Mouse (Mus musculus) forebrain, embryonic 12.5 days (tissue): ENCODE data around the gene Wsb1. TPM values are rescaled to one million over a fixed set of nuclear protein-coding genes. Genes with fewer than 3 reads are reported as not detected.

Experiments
- ATAC-seq: fragments of 200-750 bp; cut with Nextera tagmentation; 2 replicates; pipeline ENCODE4 v1.8.0; 2017; ENCODE audit warnings: moderate TSS enrichment; ENCODE audit not compliant: low FRiP score
- H3K27ac ChIP-seq: fragments of 300-500 bp; sonication (generic); 2 replicates; pipeline ENCODE4 v1.5.1; 2016; ENCODE audit warnings: mild to moderate bottlenecking
- H3K27me3 ChIP-seq: fragments of 300-500 bp; sonication (generic); 2 replicates; pipeline ENCODE4 v1.6.1; 2016; ENCODE audit warnings: mild to moderate bottlenecking
- H3K36me3 ChIP-seq: fragments of 300-500 bp; sonication (generic); replicated peaks from 2 replicates; pipeline ENCODE4 v1.6.1; 2016; ENCODE audit warnings: mild to moderate bottlenecking
- H3K4me1 ChIP-seq: fragments of 300-500 bp; sonication (generic); 2 replicates; pipeline ENCODE4 v1.6.1; 2016
- H3K4me2 ChIP-seq: fragments of 300-500 bp; sonication (generic); 2 replicates; pipeline ENCODE4 v1.6.1; 2016; ENCODE audit warnings: mild to moderate bottlenecking, moderate library complexity
- H3K4me3 ChIP-seq: fragments of 300-500 bp; sonication (generic); replicated peaks from 2 replicates; pipeline ENCODE4 v1.5.1; 2016; ENCODE audit warnings: mild to moderate bottlenecking
- H3K9ac ChIP-seq: fragments of 300-500 bp; sonication (generic); 2 replicates; pipeline ENCODE4 v1.6.1; 2016; ENCODE audit warnings: mild to moderate bottlenecking
- H3K9me3 ChIP-seq: fragments of 300-500 bp; sonication (generic); 2 replicates; pipeline ENCODE4 v1.6.1; 2016
- WGBS: fragments of 180-500 bp; shearing (Covaris S2); methylation state at CpG from one replicate; pipeline ENCODE4 v1.1.7; 2016; 5-methylcytosine and 5-hydroxymethylcytosine counted together
- polyA plus RNA-seq: library from polyadenylated mRNA; unstranded; fragments of >200 nt; fragmentation: Nextera tagmentation; extraction: Ambion mirVana; gene quantifications from 2 replicates; pipeline ENCODE4 v1.2.1, GENCODE M21; 2016

Wsb1 gene
- polyA plus RNA-seq, 1 experiment from 2014 or later: 459 TPM

DNA sequence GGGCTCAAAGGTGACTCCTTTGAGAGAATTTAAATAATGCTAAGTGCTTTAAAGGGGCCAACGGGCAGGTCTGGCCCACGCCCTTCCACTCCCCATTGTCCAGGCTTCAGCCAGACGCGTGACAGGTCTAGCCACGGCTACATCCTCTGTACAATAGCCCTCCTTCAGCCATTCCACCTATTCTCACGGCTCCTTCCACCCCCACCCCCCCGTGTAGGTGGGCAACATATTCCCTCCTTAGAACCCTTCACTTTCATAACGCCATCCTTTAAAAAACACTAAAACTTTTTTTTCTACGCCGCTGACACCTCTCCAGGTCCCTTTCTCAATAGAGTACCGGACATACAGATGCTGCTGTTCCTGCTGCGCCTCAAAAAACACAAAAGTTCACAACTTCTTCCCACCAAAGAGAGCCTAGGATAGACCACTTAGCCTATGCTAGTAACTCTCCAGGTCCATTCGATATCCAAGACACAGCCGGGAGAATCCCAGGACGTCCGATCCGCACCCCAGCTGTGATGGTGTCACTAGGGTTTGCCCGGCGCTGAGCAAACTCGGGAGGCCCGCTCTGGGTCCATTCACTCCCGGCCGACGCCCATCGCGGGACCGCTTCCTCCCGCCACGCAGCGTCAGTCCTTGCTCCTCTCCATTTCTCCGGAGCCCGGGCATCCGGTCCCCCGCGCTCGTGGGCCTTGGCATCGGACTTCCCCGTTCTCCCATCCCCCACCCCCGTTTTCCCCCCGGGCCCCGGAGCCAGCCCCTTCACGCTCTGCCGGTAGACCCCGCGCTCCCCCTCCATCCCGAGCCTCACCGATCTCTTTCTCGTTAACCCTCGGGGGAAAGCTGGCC is 705 bp downstream of the Wsb1 start:
- Histone ChIP-seq H3K4me1 (peaks cover 17% of the 10 kb centered on the region), H3K27ac (peak overlapping the region; percentile 97), H3K9ac (peak overlapping the region; percentile 92), H3K36me3 (peaks cover 29% of the 10 kb centered on the region), H3K27me3 (peaks cover 10% of the 10 kb centered on the region; the same call in 1 of the 2 replicates), H3K4me3 (peak overlapping the region; percentile 93), H3K4me2 (peak overlapping the region; percentile 80), H3K9me3 (no peaks in the 10 kb centered on the region)
- peak; percentile 59 for ATAC-seq
- under 1% methylated on average over 49 of the region's 49 CpGs for WGBS

- H3K4me2 ChIP-seq: peak overlapping the region; percentile 80
- no peak for ATAC-seq
- no peaks in the 10 kb centered on the region for H3K9me3 ChIP-seq
- peak overlapping the region; percentile 92 for H3K9ac ChIP-seq
- H3K27ac ChIP-seq: no peak overlapping the region
- peak overlapping the region; percentile 93 for H3K4me3 ChIP-seq
- H3K27me3 ChIP-seq: peaks cover 10% of the 10 kb centered on the region; the same call in 1 of the 2 replicates
- peaks cover 34% of the 10 kb centered on the region for H3K36me3 ChIP-seq
- 26% methylated on average over 6 of the region's 6 CpGs for WGBS
- peaks cover 17% of the 10 kb centered on the region for H3K4me1 ChIP-seq
Observed at GRCm38 (mm10) chr11:79252881-79253541, 1.5 kb downstream of the Wsb1 start.

- H3K4me2 ChIP-seq: no peak overlapping the region
- no peak overlapping the region for H3K4me3 ChIP-seq
- peaks cover 58% of the 10 kb centered on the region for H3K36me3 ChIP-seq
- no peak overlapping the region for H3K9ac ChIP-seq
- WGBS: 98% methylated on average over 7 of the region's 7 CpGs
- no peaks in the 10 kb centered on the region for H3K27me3 ChIP-seq
- no peak for ATAC-seq
- H3K4me1 ChIP-seq: no peaks in the 10 kb centered on the region
- no peak overlapping the region for H3K27ac ChIP-seq
- peaks cover 5% of the 10 kb centered on the region; the same call in 1 of the 2 replicates for H3K9me3 ChIP-seq
Observed at GRCm38 (mm10) chr11:79239024-79239423, 15.4 kb downstream of the Wsb1 start.

DNA sequence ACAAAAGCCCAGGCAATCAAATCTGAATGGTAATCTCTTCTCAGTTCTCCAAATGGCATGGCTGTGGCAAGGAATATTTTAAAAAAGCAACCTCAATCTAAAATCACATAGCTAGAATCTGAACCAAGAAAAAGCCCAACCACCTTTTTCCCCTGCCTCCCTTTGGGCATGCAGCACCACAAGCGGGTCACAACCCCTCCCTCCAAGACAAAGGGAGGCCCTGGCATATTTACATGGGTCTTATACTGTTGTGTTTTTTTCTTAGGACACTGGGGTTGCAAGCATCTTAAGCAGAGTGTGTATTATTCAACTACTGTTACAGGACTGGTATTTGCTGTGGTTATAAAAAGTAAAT is 16.1 kb downstream of the Wsb1 start:
- Histone ChIP-seq H3K36me3 (peaks cover 54% of the 10 kb centered on the region), H3K9me3 (peaks cover 5% of the 10 kb centered on the region; the same call in 1 of the 2 replicates), H3K9ac (no peak overlapping the region), H3K4me1 (no peaks in the 10 kb centered on the region), H3K4me3 (no peak overlapping the region), H3K27me3 (no peaks in the 10 kb centered on the region), H3K4me2 (no peak overlapping the region), H3K27ac (peak overlapping the region; percentile 25; the same call in 1 of the 2 replicates)
- WGBS: 19% methylated on average over 1 of the region's 1 CpGs
- no peak for ATAC-seq

DNA sequence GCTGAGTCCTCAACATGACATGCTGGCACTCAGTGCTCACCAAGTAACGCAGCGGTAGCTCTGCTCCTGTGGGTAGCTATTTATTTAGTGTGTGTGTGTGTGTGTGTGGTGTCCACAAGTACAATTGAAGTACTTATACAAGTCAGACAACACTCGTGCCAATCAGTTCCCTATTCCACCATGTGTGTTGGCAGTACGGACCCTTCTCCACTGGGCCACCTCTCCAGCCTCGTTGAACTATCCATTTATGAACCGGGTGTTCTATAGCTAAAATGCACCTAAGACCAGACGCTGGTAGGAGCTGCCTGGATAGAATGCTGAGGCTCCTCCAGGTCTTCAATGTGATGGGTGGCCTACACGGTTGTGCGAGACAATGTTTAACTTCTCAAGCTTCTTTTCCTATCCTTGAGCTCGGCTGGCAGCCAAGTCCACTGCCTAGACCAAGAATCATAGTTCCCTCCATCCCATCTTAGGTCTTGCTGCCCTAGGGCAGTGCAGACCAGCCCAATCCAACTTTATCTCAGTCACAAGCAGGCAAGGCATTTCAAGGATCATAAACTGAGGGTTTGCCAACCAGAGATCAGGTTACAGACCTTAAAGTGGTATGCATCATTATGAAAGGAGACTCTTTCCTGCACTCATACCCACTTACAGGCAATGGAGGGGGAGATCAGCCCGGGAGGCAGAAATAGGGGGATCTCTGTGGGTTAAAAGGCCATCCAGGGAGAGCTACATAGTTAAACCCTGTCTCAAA is 16.6 kb downstream of the Wsb1 start:
- no peaks in the 10 kb centered on the region for H3K4me1 ChIP-seq
- H3K4me3 ChIP-seq: no peak overlapping the region
- WGBS: 94% methylated on average over 11 of the region's 11 CpGs
- H3K36me3 ChIP-seq: peaks cover 51% of the 10 kb centered on the region
- H3K4me2 ChIP-seq: no peak overlapping the region
- H3K27me3 ChIP-seq: no peaks in the 10 kb centered on the region
- H3K9me3 ChIP-seq: peaks cover 5% of the 10 kb centered on the region; the same call in 1 of the 2 replicates
- no peak for ATAC-seq
- peak overlapping the region; percentile 25; the same call in 1 of the 2 replicates for H3K27ac ChIP-seq
- H3K9ac ChIP-seq: no peak overlapping the region

- no peak for ATAC-seq
- Histone ChIP-seq H3K4me3 (no peak overlapping the region), H3K27ac (no peak overlapping the region), H3K9ac (no peak overlapping the region), H3K36me3 (no peaks in the 10 kb centered on the region), H3K9me3 (no peaks in the 10 kb centered on the region), H3K27me3 (no peaks in the 10 kb centered on the region), H3K4me2 (no peak overlapping the region), H3K4me1 (no peaks in the 10 kb centered on the region)
- 93% methylated on average over 13 of the region's 13 CpGs for WGBS
Observed at GRCm38 (mm10) chr11:79230251-79230570, 24.3 kb downstream of the Wsb1 start.

DNA sequence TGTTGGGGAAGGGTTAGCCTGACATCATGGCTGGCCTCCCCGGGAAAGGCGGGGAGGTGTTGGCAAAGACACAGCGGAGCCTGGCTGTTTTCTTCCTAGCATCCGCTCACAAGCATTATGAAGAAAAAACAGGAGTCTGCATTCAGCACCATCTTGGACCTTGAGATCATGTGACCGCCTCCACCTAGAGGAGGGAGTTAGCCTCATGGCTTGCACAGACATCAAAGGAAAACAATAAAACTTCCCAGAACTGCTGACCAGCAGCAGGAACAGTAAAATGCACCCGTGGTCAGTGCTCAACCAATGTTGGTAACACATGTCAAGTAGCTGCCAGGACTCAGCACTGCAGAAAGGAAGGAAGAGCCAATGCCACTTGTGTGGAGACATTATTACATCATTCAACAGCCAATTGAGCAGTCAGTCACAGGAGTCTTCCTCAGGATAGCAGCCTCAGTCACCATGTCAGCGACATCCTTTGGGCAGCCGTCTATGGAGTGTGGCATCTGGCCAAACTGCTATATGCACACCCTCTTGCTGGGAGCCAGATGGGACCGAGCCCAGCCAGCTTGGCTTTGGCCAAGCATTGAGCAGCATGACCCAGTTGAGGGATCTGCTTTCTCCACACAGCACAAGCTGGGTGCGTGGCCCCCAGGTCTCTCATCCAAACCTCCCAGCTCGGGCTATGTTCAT is 24.8 kb downstream of the Wsb1 start:
- H3K9ac ChIP-seq: no peak overlapping the region
- H3K27me3 ChIP-seq: no peaks in the 10 kb centered on the region
- no peaks in the 10 kb centered on the region for H3K36me3 ChIP-seq
- H3K4me3 ChIP-seq: no peak overlapping the region
- H3K9me3 ChIP-seq: no peaks in the 10 kb centered on the region
- no peak for ATAC-seq
- H3K27ac ChIP-seq: no peak overlapping the region
- peaks cover 4% of the 10 kb centered on the region for H3K4me1 ChIP-seq
- no peak overlapping the region for H3K4me2 ChIP-seq
- 91% methylated on average over 11 of the region's 11 CpGs for WGBS

- Histone ChIP-seq H3K9me3 (no peaks in the 10 kb centered on the region), H3K4me3 (no peak overlapping the region), H3K4me2 (no peak overlapping the region), H3K27ac (no peak overlapping the region), H3K27me3 (no peaks in the 10 kb centered on the region), H3K4me1 (peaks cover 6% of the 10 kb centered on the region), H3K9ac (no peak overlapping the region), H3K36me3 (no peaks in the 10 kb centered on the region)
- ATAC-seq: no peak
- 82% methylated on average over 10 of the region's 10 CpGs for WGBS
Observed at GRCm38 (mm10) chr11:79229057-79229504, 25.4 kb downstream of the Wsb1 start.

- WGBS: 85% methylated on average over 2 of the region's 2 CpGs
- peaks cover 6% of the 10 kb centered on the region for H3K4me1 ChIP-seq
- H3K4me3 ChIP-seq: no peak overlapping the region
- no peaks in the 10 kb centered on the region for H3K9me3 ChIP-seq
- H3K27me3 ChIP-seq: no peaks in the 10 kb centered on the region
- H3K4me2 ChIP-seq: no peak overlapping the region
- ATAC-seq: no peak
- no peak overlapping the region for H3K9ac ChIP-seq
- H3K36me3 ChIP-seq: no peaks in the 10 kb centered on the region
- no peak overlapping the region for H3K27ac ChIP-seq
Observed at GRCm38 (mm10) chr11:79228089-79228488, 26.4 kb downstream of the Wsb1 start.

DNA sequence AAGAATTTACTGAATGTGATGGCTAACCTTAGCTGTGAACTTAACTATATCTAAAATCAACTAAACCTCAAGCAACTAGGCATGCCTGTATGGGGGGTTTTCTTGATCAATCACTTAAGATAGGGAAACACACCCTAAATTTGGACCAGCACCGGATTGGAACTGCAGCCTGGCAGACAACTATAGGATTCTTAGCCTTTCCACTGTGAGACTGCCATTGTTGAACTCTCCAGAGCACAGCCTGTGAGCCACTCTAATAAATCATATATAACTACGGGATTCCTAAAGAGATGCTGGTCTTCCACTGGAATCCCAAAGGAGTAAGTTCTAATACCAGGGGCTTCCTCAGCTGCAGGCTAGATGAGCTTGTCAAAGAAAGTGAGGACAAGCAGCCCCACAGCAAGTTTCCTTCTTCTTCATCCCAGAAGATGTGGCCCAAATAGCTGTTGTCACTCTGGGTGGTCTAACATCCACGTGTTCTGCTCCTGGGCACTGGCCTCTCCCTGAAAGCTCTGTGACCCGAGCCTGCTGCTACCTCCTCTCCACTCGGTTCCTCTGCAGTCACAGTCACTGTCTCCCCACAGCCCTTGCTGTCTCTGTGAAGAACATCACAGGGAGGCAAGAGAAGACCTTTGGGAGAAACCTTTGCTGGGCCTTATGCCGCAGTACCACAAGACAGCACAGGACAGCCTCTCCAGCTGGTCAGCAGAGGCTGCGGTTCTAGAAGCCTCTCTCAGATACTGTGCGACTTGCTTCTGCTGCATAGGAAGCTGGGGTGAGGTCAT is 28.9 kb downstream of the Wsb1 start:
- Histone ChIP-seq H3K27ac (no peak overlapping the region), H3K4me3 (no peak overlapping the region), H3K9ac (no peak overlapping the region), H3K9me3 (no peaks in the 10 kb centered on the region), H3K36me3 (no peaks in the 10 kb centered on the region), H3K4me2 (no peak overlapping the region), H3K27me3 (no peaks in the 10 kb centered on the region), H3K4me1 (peaks cover 6% of the 10 kb centered on the region)
- 80% methylated on average over 8 of the region's 8 CpGs for WGBS
- no peak for ATAC-seq

DNA sequence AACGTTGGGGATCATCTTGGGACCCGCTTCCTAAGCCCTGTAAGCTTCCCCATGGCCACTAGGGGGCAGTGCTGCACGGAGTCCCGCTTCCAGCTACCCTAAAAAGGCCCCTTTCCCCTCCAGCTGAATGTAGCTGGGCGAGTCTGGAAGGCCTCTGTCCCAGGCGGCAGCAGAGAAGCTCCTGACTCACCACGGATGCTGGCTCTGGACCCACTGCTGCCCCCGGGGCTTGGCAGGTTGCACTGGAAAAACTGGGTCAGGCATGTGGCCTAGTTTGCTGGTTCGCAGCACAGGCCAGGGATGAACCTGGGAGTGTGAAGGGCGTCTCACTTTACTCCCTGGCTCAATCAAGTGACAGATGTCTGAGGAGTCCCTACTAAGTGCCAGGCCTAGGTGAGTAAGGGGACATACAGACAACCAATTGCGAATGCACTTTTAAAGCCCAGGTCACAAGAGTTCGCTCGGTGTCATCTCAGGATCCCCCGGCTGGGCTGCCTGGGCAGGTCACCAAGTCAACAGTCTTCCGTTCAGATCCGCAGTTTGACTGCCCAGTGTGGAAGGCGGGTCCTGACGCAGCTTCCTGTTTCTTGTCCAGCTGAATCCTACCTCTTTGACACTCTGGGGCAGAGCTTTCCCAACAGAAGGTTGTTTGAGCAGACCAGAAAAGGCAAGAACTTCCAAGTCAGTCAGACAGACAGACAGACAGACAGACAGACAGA is 29.8 kb downstream of the Wsb1 start:
- 46% methylated on average over 18 of the region's 18 CpGs for WGBS
- Histone ChIP-seq H3K4me3 (no peak overlapping the region), H3K27ac (no peak overlapping the region), H3K4me1 (peaks cover 6% of the 10 kb centered on the region), H3K4me2 (no peak overlapping the region), H3K9me3 (no peaks in the 10 kb centered on the region), H3K36me3 (no peaks in the 10 kb centered on the region), H3K27me3 (no peaks in the 10 kb centered on the region), H3K9ac (0 out of 2 replicates have a peak overlapping the region, but pooled peaks have one; percentile 1)
- no peak for ATAC-seq
